Mouse (Mus musculus): ENCODE data around the gene Il1a.

- TF ChIP-seq POLR2A (IDR thresholded peaks at IDR 0.05; ENCODE audit: extremely low read depth, insufficient read depth, low read length) (no peak), CTCF (IDR thresholded peaks at IDR 0.05; ENCODE audit: low read depth, low read length) (no peak)
These were observed 53.8 kb downstream of the Il1a start for GRCm38 (mm10) chr2:129256006-129256405.
